Mouse (Mus musculus): ENCODE results near the gene Zfp626.
A peak's percentile ranks its signal among the peaks of the same experiment; 100 is the strongest.
"Not testable (repeated sequence)": the region's sequence is repeated elsewhere in the genome, so short reads cannot be mapped to it uniquely, and the experiment has no call there.

Zfp626 gene

GRCm38 (mm10) chr7:27860396-27861235 is 53.6 kb downstream of the Zfp626 start:
- peak; percentile 57 for DNase-seq (ENCODE audit: low spot score)

GRCm38 (mm10) chr7:27862578-27862977 is 55.6 kb downstream of the Zfp626 start:
- not testable (repeated sequence) for DNase-seq (ENCODE audit: low spot score)

All from spleen, adult 12 weeks (tissue).